Mouse (Mus musculus) intestine, embryonic 16.5 days (tissue): ENCODE data around the gene Skint11. TPM values are rescaled to one million over a fixed set of nuclear protein-coding genes. Genes with fewer than 3 reads are reported as not detected.
"Not testable (repeated sequence)": the region's sequence is repeated elsewhere in the genome, so short reads cannot be mapped to it uniquely, and the experiment has no call there.

Source experiments
- ATAC-seq: fragments of 200-750 bp; cut with Nextera tagmentation; 2 replicates; pipeline ENCODE4 v1.8.0; 2017; ENCODE audit warnings: moderate TSS enrichment, moderate library complexity
- H3K27ac ChIP-seq: fragments of 300-500 bp; sonication (generic); 2 replicates; pipeline ENCODE4 v1.5.1; 2014; ENCODE audit warnings: mild to moderate bottlenecking, low read length
- H3K27me3 ChIP-seq: fragments of 300-500 bp; sonication (generic); replicated peaks from 2 replicates; pipeline ENCODE4 v1.6.1; 2014; ENCODE audit warnings: low read length, control low read depth, mixed read lengths; ENCODE audit not compliant: control insufficient read depth, insufficient read depth
- H3K36me3 ChIP-seq: fragments of 300-500 bp; sonication (generic); 2 replicates; pipeline ENCODE4 v1.6.1; 2014; ENCODE audit warnings: low read length, control low read depth; ENCODE audit not compliant: control insufficient read depth, insufficient read depth
- H3K4me1 ChIP-seq: fragments of 300-500 bp; sonication (generic); 2 replicates; pipeline ENCODE4 v1.6.1; 2014; ENCODE audit warnings: low read length, control low read depth, mixed read lengths; ENCODE audit not compliant: control insufficient read depth, insufficient read depth
- H3K4me2 ChIP-seq: fragments of 300-500 bp; sonication (generic); 2 replicates; pipeline ENCODE4 v1.6.1; 2014; ENCODE audit warnings: low read depth, low read length, control low read depth
- H3K4me3 ChIP-seq: fragments of 300-500 bp; sonication (generic); 2 replicates; pipeline ENCODE4 v1.5.1; 2014; ENCODE audit warnings: mild to moderate bottlenecking, low read length
- H3K9ac ChIP-seq: fragments of 300-500 bp; sonication (generic); 2 replicates; pipeline ENCODE4 v1.6.1; 2014; ENCODE audit warnings: low read depth, low read length
- H3K9me3 ChIP-seq: fragments of 300-500 bp; sonication (generic); 2 replicates; pipeline ENCODE4 v1.6.1; 2016; ENCODE audit warnings: low read length, control low read depth; ENCODE audit not compliant: control insufficient read depth
- WGBS: fragments of 180-500 bp; shearing (Covaris S2); extraction: QIAGEN DNeasy Blood & Tissue Kit; methylation state at CpG from one replicate; pipeline ENCODE4 v1.1.7; 2014; 5-methylcytosine and 5-hydroxymethylcytosine counted together
- polyA plus RNA-seq: library from polyadenylated mRNA; unstranded; fragments of >200 nt; fragmentation: Nextera tagmentation; extraction: Ambion mirVana; gene quantifications from 2 replicates; pipeline ENCODE4 v1.2.1, GENCODE M21; 2015

The Skint11 gene
- polyA plus RNA-seq = not detected in 2 replicates

DNA sequence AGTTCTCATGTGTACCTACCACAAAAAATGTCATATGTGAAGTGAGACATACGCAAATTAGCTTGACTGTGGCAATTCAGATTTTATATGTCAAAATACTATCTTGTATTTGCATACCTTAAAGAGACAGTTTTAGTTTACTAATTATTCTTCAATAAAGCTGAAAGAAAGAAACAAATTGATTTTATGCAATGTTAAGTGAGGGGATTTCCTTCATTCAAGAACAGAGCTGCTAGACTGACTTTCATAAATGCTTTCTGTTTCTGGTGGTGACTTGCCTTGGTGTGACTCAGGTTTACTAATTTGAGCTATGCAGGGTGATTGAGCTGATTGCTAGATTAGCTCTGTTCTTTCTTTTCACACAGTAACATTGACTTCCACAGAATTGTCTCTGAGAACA lies at the start of gene Skint11:
Gene Skint11, plus strand, starts transcription at position 301 of the 400 bp plus-strand sequence.
- no peak within 1 kb of the TSS for H3K9ac ChIP-seq
- H3K36me3 ChIP-seq = no peaks in the 10 kb centered on the region
- no peaks in the 10 kb centered on the region for H3K4me1 ChIP-seq
- H3K4me2 ChIP-seq = no peak within 1 kb of the TSS
- WGBS = 88% methylated on average over 1 of the region's 1 CpGs
- no peak within 1 kb of the TSS for H3K4me3 ChIP-seq
- no peak for ATAC-seq
- no peaks in the 10 kb centered on the region for H3K27me3 ChIP-seq
- H3K9me3 ChIP-seq = no peaks in the 10 kb centered on the region
- H3K27ac ChIP-seq = no peak within 1 kb of the TSS

GRCm38 (mm10) chr4:114161149-114161548 lies 2.0 kb upstream of the Skint11 start:
- Histone ChIP-seq H3K9ac (no peak overlapping the region), H3K9me3 (no peaks in the 10 kb centered on the region), H3K4me2 (no peak overlapping the region), H3K27ac (no peak overlapping the region), H3K36me3 (no peaks in the 10 kb centered on the region), H3K4me3 (no peak overlapping the region), H3K27me3 (no peaks in the 10 kb centered on the region), H3K4me1 (no peaks in the 10 kb centered on the region)
- ATAC-seq = no peak

DNA sequence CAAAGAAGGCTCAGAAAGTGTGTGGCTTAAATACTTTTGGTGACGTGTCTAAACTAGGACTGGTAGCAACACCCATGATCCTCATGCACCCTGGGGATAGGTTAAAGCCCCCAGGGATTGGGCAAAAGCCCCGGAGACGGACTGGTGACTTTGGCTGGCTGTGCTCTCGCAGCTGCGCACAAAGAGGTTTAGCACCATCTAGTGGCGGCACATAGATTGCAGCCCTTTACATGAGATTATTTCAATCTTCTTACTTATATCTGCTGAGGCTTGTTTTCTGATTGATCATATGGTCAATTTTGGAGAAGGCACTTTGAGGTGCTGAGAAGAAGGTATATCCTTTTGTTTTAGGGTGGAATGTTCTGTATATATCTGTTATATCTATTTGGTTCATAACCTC lies 9.7 kb downstream of the Skint11 start:
- 20% methylated on average over 5 of the region's 6 CpGs for WGBS
- ATAC-seq, H3K27me3 ChIP-seq, H3K36me3 ChIP-seq, H3K4me3 ChIP-seq, H3K9ac ChIP-seq, H3K27ac ChIP-seq, H3K4me1 ChIP-seq, H3K4me2 ChIP-seq, H3K9me3 ChIP-seq: not testable (repeated sequence)

GRCm38 (mm10) chr4:114256906-114257305 lies 93.7 kb downstream of the Skint11 start:
- not testable (repeated sequence) for H3K4me1 ChIP-seq, H3K9ac ChIP-seq, H3K4me2 ChIP-seq, H3K9me3 ChIP-seq, H3K27me3 ChIP-seq, H3K36me3 ChIP-seq, H3K27ac ChIP-seq, ATAC-seq, H3K4me3 ChIP-seq
- WGBS = 55% methylated on average over 1 of the region's 1 CpGs

Other genes starting within 250 kb of the Skint11 start
- not detected in 2 replicates for gene Skint5, start 163.9 kb upstream of the Skint11 start, polyA plus RNA-seq
- gene Trabd2b, start 243.3 kb downstream of the Skint11 start, polyA plus RNA-seq = 0.37 and 0.40 TPM in 2 replicates